Mouse (Mus musculus) forebrain, embryonic 11.5 days (tissue): ENCODE data around the gene Stx6. TPM values are rescaled to one million over a fixed set of nuclear protein-coding genes. Genes with fewer than 3 reads are reported as not detected.

Source experiments
- ATAC-seq: fragments of 200-750 bp; cut with Nextera tagmentation; replicated peaks from 2 replicates; pipeline ENCODE4 v1.8.0; 2017; ENCODE audit warnings: moderate TSS enrichment; ENCODE audit not compliant: low FRiP score
- DNase-seq: peaks from one replicate; pipeline ENCODE4 v3.0.0-alpha.2; 2017; ENCODE audit warnings: low spot score
- H3K27ac ChIP-seq: fragments of 300-500 bp; sonication (generic); 2 replicates; pipeline ENCODE4 v1.5.1; 2014; ENCODE audit warnings: low read depth, low read length
- H3K27me3 ChIP-seq: fragments of 300-500 bp; sonication (generic); 2 replicates; pipeline ENCODE4 v1.6.1; 2014; ENCODE audit warnings: mild to moderate bottlenecking, low read length, mixed read lengths; ENCODE audit not compliant: control insufficient read depth, insufficient read depth
- H3K36me3 ChIP-seq: fragments of 300-500 bp; sonication (generic); 2 replicates; pipeline ENCODE4 v1.6.1; 2014; ENCODE audit warnings: mild to moderate bottlenecking, low read length, moderate library complexity, mixed read lengths; ENCODE audit not compliant: control insufficient read depth, insufficient read depth
- H3K4me1 ChIP-seq: fragments of 300-500 bp; sonication (generic); replicated peaks from 2 replicates; pipeline ENCODE4 v1.6.1; 2014; ENCODE audit warnings: low read length, mixed read lengths; ENCODE audit not compliant: control insufficient read depth, insufficient read depth
- H3K4me2 ChIP-seq: fragments of 300-500 bp; sonication (generic); 2 replicates; pipeline ENCODE4 v1.6.1; 2014; ENCODE audit warnings: low read depth, mild to moderate bottlenecking, low read length, moderate library complexity, mixed read lengths; ENCODE audit not compliant: severe bottlenecking
- H3K4me3 ChIP-seq: fragments of 300-500 bp; sonication (generic); 2 replicates; pipeline ENCODE4 v1.5.1; 2014; ENCODE audit warnings: low read depth, low read length
- H3K9ac ChIP-seq: fragments of 300-500 bp; sonication (generic); 2 replicates; pipeline ENCODE4 v1.6.1; 2014; ENCODE audit warnings: low read length
- H3K9me3 ChIP-seq: fragments of 300-500 bp; sonication (generic); 2 replicates; pipeline ENCODE4 v1.6.1; 2016; ENCODE audit warnings: low read length, mixed read lengths; ENCODE audit not compliant: control insufficient read depth
- WGBS: fragments of 180-500 bp; shearing (Covaris S2); extraction: QIAGEN DNeasy Blood & Tissue Kit; methylation state at CpG from one replicate; pipeline ENCODE4 v1.1.7; 2014; 5-methylcytosine and 5-hydroxymethylcytosine counted together
- polyA plus RNA-seq: library from polyadenylated mRNA; unstranded; fragments of >200 nt; fragmentation: Nextera tagmentation; extraction: Ambion mirVana; gene quantifications from 2 replicates; pipeline ENCODE4 v1.2.1, GENCODE M21; 2014

The Stx6 gene
- polyA plus RNA-seq, 1 experiment from 2014 or later: 102 TPM

DNA sequence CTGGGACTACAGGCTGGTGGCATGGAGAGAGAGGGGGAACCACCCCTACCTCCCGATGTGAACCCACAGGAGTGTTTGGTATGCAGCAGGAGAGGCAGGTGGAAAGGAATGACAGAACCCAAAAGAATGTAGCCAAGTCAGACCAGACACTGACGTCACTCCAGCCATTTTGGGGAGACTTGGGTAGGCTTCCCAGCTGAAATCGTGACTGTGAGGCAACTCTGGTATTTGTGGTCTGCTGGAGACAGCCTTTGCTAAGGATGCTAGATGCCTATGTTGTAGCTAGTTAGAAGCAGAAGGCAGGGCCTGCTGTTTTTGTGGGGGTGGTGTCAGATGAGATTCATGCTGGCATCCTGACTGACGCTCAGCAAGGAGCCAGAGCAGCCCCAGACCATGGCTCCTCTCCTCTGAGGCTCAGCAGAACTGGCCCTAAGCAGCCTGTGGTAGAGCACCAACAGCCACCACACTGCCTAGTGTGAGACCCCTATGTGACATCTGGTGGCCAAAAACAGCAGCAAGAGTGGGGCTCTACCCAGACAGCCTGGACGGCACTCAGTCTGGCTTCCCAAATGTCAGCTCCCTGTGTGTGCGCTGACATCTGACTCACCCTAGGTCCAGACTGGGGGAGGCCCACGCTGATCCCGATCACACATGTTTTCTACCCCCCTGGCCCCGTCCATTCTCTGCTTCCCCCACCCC lies 56.7 kb downstream of the Stx6 start:
- H3K36me3 ChIP-seq: no peaks in the 10 kb centered on the region
- H3K4me1 ChIP-seq: peaks cover 17% of the 10 kb centered on the region
- H3K27ac ChIP-seq: no peak overlapping the region
- no peaks in the 10 kb centered on the region for H3K27me3 ChIP-seq
- ATAC-seq: no peak
- no peak overlapping the region for H3K4me2 ChIP-seq
- H3K9ac ChIP-seq: no peak overlapping the region
- H3K9me3 ChIP-seq: no peaks in the 10 kb centered on the region
- no peak overlapping the region for H3K4me3 ChIP-seq
- no peak for DNase-seq
- WGBS: 62% methylated on average over 9 of the region's 9 CpGs

DNA sequence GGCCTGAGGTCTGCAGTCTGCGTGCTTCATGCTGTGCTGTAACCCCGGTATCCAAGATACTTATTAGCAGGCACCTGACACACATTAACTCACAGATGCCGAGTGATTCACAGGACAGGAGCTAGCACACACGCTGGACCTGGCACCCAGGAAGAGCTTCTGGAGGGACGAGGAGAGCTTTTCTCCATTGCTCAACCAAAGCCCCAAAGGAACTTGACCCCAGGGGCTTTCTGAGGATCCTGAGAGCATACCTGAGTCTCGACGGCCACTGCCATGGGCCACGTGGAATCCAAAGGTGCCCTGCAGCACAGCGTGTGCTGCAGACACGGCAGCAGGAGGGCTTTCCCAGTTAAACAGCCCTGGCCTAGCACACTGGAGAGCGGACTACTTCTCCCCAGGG lies 57.8 kb downstream of the Stx6 start:
- Histone ChIP-seq H3K4me1 (peaks cover 17% of the 10 kb centered on the region), H3K27ac (no peak overlapping the region), H3K4me2 (no peak overlapping the region), H3K9me3 (no peaks in the 10 kb centered on the region), H3K27me3 (no peaks in the 10 kb centered on the region), H3K9ac (no peak overlapping the region), H3K4me3 (no peak overlapping the region), H3K36me3 (no peaks in the 10 kb centered on the region)
- WGBS: 82% methylated on average over 11 of the region's 11 CpGs
- DNase-seq (no peak), ATAC-seq (no peak)

DNA sequence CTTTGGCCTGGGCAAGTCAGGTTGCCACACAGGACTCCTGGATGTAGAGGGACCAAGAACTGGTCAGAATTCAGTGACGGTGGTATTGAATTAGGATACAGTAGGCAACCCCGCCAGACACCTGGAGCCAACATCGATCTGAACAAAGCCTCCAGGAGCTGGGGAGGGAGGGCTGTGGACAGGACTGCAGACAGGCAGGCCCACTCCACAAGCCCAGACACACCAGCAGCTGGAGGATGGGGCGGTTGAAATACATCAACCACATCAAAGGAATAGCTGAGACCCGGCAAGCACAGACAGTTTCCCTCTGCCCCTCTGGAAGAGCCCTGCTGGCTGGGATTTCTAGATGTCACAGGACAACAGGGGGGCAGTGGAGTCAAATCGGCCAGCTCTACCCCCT lies 58.3 kb downstream of the Stx6 start:
- Histone ChIP-seq H3K9ac (no peak overlapping the region), H3K4me2 (no peak overlapping the region), H3K27ac (no peak overlapping the region), H3K27me3 (no peaks in the 10 kb centered on the region), H3K36me3 (no peaks in the 10 kb centered on the region), H3K4me1 (peaks cover 17% of the 10 kb centered on the region), H3K4me3 (no peak overlapping the region), H3K9me3 (no peaks in the 10 kb centered on the region)
- DNase-seq (no peak), ATAC-seq (no peak)
- 79% methylated on average over 6 of the region's 6 CpGs for WGBS

DNA sequence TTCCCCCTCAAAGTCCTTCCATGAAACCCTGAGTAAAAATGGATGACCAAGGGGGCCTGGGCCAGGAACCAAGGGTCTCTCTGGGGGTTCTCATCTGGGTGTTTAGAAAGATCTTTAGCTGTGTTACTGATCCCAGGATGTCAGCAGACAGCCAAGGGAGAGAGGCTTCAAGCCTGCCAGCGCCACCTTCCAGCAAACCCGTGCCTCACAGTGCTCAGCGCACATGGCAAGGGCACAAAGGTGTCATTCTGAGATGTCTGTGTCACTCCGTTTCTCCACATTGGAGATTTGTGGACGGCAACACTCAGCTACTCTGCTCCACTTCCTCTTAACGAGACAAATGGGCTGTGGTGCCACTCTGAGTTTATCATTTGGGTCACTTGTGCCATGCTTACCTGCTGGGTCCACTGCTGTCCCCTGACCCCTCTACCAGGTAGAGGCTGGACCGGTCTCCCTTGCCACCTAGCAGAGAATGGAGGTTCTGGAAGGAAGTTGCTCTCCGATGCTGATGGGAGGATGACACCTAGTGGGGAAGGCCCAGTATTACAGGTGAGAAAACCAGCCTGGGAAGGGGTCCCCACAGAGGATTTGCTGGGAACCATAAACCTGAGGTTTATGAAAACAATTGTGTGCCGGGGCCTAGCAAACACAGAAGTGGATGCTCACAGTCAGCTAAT lies 59.5 kb downstream of the Stx6 start:
- Histone ChIP-seq H3K4me1 (peaks cover 7% of the 10 kb centered on the region), H3K4me3 (no peak overlapping the region), H3K36me3 (no peaks in the 10 kb centered on the region), H3K27me3 (no peaks in the 10 kb centered on the region), H3K4me2 (no peak overlapping the region), H3K9ac (no peak overlapping the region), H3K9me3 (no peaks in the 10 kb centered on the region), H3K27ac (no peak overlapping the region)
- ATAC-seq (0 out of 2 replicates have a peak, but pooled peaks have one; percentile 40), DNase-seq (peak; percentile 78)
- 55% methylated on average over 9 of the region's 9 CpGs for WGBS

DNA sequence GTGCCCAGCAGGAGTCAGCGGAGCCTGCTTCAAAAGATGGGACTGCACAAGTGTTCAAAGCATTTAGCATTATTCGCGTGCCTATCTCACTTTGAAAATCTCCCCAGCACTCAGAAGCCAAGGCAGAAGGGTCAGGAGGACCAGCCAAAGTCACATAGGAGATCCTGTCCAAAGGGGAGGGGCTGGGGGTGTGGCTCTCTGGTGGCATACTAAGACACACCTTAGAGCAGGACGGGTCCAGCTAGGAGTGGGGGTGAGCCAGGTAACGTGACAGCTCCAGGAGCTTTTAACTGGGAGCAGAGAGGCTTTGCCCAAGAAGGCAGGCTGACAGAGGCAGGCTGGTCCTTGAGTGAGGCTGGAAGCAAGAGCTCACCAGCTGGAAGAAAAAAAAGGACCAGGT lies 60.4 kb downstream of the Stx6 start:
- Histone ChIP-seq H3K27ac (no peak overlapping the region), H3K4me1 (no peaks in the 10 kb centered on the region; the same call in 1 of the 2 replicates), H3K4me3 (no peak overlapping the region), H3K4me2 (no peak overlapping the region), H3K9me3 (no peaks in the 10 kb centered on the region), H3K27me3 (no peaks in the 10 kb centered on the region), H3K9ac (no peak overlapping the region), H3K36me3 (no peaks in the 10 kb centered on the region)
- no peak for ATAC-seq
- no peak for DNase-seq
- 82% methylated on average over 5 of the region's 5 CpGs for WGBS

DNA sequence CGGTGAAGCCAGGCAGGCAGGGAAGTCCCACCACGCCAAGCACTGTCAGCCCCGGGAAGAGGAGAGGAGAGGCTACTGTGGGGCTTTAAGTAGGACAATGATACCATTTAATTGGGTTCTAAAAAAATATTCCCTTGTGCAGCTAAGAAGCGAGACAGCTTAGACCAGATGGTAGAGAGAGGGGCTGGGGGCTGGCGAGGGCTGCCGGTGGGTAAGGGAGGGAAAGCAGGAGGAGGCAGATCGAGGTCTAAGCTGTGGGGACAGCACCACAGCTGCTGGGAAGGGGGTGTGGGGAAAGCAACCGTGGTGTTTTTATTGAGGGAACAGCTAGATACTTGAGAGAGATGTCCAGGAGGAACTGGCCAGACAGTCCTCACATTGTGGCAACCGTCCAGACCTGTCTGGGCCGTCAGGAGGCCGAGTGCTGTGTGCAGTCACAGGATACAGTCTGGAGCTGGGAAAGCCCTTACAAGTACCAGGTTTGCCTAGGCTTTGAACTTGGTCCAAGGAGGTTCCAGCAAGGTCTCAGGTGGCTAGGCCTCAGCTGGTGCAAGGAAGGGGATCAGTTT lies 63.7 kb downstream of the Stx6 start:
- Histone ChIP-seq H3K9me3 (no peaks in the 10 kb centered on the region), H3K4me3 (no peak overlapping the region), H3K4me2 (no peak overlapping the region), H3K4me1 (no peaks in the 10 kb centered on the region), H3K27ac (no peak overlapping the region), H3K36me3 (no peaks in the 10 kb centered on the region), H3K27me3 (no peaks in the 10 kb centered on the region), H3K9ac (no peak overlapping the region)
- DNase-seq: no peak
- ATAC-seq: no peak
- WGBS: 77% methylated on average over 11 of the region's 11 CpGs

DNA sequence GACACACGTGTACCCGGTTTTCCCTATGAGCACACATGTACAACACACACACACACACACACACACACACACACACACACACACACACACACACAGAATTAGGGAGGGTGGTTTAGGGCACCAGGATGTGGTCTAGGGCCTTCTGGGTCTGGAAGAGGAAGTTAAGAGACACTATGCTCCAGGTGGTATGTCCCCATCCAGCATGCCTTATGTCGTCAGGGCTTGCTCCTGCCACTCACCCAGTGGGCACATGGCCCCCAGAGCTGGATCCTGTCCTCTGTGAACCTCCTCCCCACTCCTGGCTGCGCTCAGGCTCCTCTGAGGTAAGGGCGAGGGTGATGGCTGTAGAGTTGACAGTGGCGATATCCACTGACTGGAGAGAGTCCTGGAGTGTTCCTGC lies 64.5 kb downstream of the Stx6 start:
- ATAC-seq: no peak
- WGBS: 90% methylated on average over 6 of the region's 6 CpGs
- H3K9me3 ChIP-seq: no peaks in the 10 kb centered on the region
- H3K9ac ChIP-seq: no peak overlapping the region
- H3K36me3 ChIP-seq: no peaks in the 10 kb centered on the region
- no peaks in the 10 kb centered on the region for H3K27me3 ChIP-seq
- H3K27ac ChIP-seq: no peak overlapping the region
- no peak overlapping the region for H3K4me2 ChIP-seq
- no peak for DNase-seq
- H3K4me1 ChIP-seq: no peaks in the 10 kb centered on the region
- no peak overlapping the region for H3K4me3 ChIP-seq

DNA sequence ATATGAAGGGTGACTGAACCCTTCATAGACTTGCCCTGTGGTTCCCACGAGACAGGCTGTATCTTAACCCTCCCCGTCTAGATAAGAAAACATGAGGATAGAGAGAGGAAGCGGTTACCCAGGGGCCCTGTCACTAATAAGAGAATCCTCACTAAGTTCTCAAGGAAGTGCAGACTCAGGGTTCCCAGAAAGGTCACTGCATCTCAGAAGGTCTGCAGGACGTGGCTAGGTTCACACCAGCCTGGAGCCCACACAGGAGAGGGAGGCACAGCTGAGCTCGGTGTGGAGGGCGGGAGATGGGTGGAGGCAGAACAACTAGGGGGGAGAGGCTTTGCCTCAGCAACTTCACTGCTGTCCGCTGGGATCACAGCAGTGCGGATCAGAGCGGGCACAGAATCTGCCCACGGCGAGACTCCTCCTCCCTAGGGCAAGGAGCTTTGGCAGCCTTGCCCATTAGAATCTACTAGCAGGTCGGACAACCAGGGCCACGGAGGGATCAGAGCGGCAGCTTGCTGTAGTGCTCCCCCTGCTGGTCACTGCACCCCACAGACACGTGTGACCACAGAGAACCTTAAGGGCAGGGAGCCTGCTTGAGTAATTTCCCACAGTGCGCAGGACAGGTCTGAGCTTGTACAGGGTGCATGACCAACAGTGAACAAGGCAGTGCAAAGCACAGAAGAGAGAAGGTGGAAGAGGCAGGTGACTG lies 65.5 kb downstream of the Stx6 start:
- peak; percentile 94 for DNase-seq
- H3K27me3 ChIP-seq: no peaks in the 10 kb centered on the region
- WGBS: 31% methylated on average over 16 of the region's 16 CpGs
- H3K4me1 ChIP-seq: peaks cover 5% of the 10 kb centered on the region
- no peak overlapping the region for H3K4me3 ChIP-seq
- H3K4me2 ChIP-seq: no peak overlapping the region
- H3K9me3 ChIP-seq: no peaks in the 10 kb centered on the region
- no peaks in the 10 kb centered on the region for H3K36me3 ChIP-seq
- no peak overlapping the region for H3K27ac ChIP-seq
- no peak overlapping the region for H3K9ac ChIP-seq
- ATAC-seq: peak; percentile 84
